Mouse (Mus musculus): Measurements from ENCODE around the gene Foxp4.

The Foxp4 gene

DNA sequence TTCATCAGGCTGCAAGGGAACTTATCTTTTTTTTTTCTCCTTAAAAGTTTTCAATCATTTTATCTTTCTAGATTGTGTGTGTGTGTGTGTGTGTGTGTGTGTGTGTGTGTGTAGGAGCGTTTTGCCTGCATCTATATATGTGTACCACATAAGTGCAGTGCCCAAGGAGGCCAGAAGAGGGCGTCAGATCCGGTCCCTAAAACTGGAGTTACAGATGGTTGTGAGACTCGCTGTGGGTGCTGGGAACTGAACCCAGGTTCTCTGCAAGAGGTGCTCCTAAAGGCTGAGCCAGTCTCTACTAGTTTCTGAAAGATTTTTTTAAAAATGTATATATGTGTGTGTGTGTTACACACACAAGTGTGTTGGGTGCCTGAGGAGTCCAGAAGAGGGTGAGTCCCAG, 5.0 kb upstream of the Foxp4 start:
- in situ Hi-C loops (cut with MboI) = no loop called here

DNA sequence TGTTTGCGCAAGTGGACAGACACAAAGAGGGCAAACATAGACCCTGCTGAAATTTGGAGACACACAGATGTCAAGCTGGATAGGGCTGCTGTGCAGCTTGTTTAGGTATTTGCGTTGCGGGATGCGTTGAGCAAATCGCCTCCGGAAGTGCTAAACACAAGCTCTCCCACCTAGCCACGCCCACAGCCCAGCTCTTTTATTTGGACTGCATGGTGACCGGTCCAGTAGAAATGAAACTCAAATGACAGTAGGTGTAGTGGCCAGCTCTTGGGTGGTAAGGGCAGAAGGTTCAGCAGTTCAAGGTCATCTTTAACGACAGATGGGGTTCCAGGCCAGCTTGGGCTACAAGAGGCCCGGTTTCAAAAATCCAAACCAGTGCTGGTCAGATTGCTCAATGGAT, 1.5 kb upstream of the Foxp4 start:
- in situ Hi-C loops (cut with MboI) = no loop called here

- in situ Hi-C loops (cut with MboI) = no loop called here
Measured at GRCm38 (mm10) chr17:47925340-47925926, 988 bp upstream of the Foxp4 start.

GRCm38 (mm10) chr17:47923678-47924382, 615 bp downstream of the Foxp4 start:
- in situ Hi-C loops (cut with MboI) = no loop called here

DNA sequence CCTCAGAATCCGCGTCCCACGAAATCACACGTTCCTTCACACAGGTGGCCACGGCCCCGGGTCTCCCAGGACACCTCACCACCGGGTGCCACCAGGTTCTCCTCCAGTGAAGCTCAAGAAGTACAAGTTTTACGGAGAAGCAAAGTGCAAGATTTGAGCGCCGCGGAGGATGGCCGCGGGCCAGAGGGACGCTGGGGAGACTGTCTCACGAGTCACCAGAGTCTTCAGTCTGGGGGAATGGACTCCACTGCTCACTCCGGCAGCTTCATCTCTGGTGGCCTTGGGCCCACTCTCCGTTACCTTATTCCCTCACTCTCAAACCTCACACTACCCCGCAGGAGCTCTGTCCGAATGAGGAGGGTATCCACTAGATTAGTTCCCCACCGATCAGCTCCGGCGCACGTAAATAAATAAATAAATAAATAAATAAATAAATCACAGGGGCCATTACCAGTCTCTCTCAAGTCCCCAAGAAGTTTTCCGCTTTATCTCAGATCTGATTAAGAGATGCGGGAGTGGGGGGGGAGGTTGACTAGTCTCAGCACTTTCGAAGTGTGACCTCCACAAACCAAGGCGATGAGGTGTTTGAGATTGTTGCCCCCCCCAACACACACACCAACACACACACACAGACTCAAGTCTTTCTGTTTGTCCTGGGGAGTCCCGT, 1.3 kb downstream of the Foxp4 start:
- in situ Hi-C loops (cut with MboI) = no loop called here

GRCm38 (mm10) chr17:47922579-47922978, 1.9 kb downstream of the Foxp4 start:
- in situ Hi-C loops (cut with MboI) = no loop called here

DNA sequence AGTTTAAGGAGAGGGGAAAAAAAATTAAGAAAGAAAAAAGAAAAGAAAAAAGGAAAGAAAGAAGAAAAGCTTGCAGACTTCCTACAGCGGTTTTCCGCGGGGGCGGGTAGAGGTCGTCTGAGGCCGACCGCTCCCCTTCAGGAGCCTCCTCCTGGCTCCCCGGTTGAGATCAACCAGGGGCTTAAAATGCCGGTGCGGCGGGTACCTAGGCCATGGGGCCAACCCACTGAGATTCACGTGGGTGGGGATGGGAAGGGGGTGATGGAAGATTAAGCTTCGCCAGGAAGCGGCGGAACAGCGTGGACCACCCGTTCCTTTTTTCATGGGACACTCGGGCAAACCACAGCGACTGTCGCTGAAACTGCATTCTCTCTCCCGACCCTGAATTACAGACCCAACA, 2.3 kb downstream of the Foxp4 start:
- in situ Hi-C loops (cut with MboI) = no loop called here

DNA sequence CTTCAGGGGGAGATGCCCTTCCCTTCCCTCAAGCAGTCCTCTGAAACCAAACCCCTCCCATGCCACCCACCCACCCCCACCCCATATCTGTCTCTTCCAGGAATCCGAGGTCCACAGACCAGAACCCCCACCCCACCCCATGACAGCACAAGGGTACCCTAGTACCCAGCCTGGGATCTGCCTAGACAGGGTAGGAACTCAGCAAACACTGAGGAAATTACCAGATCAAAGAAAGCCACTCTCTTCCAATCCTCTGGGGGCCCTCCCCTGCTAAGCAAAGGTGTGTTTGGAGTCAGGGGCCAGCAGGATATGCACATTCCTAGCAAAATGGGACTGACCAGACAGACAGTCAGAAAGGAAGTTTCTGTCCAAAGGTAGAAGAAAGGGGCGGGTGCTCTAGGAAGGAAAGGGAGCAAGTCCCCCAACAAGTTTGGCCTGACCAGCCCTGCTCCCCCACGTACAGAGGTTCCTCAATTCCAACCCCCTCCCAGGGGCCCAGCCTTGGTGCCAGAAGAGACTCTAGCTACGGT, 3.2 kb downstream of the Foxp4 start:
- in situ Hi-C loops (cut with MboI) = no loop called here

- in situ Hi-C loops (cut with MboI) = no loop called here
Measured at GRCm38 (mm10) chr17:47919826-47920225, 4.6 kb downstream of the Foxp4 start.

DNA sequence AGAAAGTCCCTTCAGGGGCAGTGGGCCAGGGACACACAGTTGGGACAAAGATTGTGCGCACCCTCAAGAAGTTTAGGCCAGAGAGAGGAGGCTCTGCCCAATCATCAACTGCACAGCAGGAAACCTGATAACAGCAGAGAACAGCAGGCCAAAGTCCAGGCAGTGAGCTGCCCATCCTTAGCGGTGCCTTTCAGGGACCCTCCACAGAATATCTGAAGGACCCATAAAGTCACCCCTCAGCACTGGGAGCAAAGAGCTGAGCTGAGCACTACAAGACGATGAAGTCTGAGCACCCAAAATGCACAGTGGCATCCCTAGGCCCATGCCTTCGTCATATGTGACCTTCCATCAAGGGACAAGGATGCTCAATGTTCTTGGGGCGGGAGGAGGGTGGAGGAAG, 6.5 kb downstream of the Foxp4 start:
- in situ Hi-C loops (cut with MboI) = no loop called here

DNA sequence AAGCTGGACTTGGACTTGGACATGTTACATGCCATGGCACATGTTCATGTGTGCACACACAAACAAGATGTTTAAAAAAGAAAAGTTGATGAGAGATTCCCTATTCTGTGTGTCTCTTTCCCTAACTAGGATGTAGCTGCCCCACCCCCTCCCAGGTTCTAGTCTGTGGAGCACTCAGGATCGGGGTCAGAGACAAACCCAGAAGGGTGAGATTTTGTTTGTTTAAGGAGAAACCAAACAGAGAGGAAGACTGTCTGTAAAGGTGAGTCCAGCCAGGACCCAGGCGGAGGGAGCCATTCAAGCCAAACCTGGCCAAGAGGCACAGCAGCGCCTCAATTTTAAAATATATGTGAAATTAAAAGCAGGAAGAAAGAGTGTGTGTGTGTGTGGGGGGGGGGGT, 7.2 kb downstream of the Foxp4 start:
- in situ Hi-C loops (cut with MboI) = no loop called here

DNA sequence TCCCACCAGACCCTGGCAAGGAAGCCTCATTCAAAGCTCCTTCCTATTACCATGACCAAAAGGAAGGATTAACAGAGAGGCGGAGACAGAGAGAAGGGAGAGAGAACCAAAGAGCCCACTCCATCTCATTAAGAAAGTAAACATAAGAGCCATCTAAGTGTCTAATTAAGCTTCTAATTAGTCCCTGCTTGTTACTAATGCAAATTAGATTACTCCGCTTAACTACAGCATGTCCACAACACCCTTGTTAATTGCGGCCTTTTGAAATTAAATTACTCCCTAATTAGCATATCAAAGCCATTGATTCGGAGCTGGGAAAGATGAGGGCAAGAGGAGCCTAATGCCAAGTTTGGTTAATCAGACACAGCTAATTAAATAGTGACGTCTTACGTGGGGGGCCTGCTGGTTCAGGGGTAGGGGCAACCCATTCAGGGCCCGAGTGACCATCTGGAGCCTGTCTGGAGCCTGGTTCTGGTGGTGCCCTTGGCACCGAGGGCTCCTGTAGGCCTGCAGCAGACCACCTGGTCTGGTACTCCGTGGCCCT, 9.7 kb downstream of the Foxp4 start:
- in situ Hi-C loops (cut with MboI) = no loop called here

- in situ Hi-C loops (cut with MboI) = no loop called here
Measured at GRCm38 (mm10) chr17:47909091-47910001, 15.1 kb downstream of the Foxp4 start.

DNA sequence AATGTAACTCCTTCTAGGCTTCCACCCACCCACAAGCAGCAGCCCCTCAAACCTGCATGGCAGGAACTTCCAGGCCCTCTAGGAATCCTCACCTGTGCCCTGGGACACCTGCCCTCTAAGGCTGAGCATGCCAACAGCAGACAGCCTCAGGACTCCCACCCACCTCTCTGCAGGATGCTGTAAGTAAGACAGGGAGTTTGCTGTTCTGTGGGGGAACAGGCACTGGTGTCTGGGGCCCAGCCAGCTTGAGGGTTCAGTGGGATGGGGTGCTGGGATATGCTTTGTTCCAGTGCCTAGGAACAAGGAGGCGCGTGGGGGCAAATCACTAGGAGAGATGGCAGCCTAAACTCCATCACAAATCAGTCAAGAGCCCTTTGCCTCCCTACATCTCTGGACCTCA, 16.4 kb downstream of the Foxp4 start:
- in situ Hi-C loops (cut with MboI) = no loop called here

- in situ Hi-C loops (cut with MboI) = no loop called here
Measured at GRCm38 (mm10) chr17:47907366-47907920, 17.0 kb downstream of the Foxp4 start.

GRCm38 (mm10) chr17:47903846-47904680, 20.4 kb downstream of the Foxp4 start:
- in situ Hi-C loops (cut with MboI) = no loop called here

- in situ Hi-C loops (cut with MboI) = no loop called here
Measured at GRCm38 (mm10) chr17:47901782-47902181, 22.7 kb downstream of the Foxp4 start.

GRCm38 (mm10) chr17:47900716-47901115, 23.7 kb downstream of the Foxp4 start:
- in situ Hi-C loops (cut with MboI) = no loop called here

DNA sequence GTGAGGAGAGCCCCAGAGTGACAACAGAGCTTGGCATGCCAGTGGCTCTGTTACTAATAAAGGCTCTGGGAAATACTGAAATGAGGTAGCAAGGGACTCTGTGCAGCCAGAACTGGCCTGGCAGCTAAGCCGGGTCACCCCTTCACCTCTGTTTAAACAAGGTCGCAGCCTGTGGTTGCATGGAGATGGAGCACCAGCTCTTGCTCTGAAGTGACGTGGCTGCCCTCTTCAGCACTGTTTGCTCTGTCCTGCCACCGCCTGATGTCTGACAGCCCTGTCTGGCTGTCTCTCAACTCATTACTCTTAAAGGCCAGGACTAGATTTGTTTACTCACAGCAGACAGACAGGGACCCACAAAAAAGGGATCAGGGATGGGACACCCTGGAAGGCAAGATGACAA, 25.3 kb downstream of the Foxp4 start:
- in situ Hi-C loops (cut with MboI) = no loop called here

- in situ Hi-C loops (cut with MboI) = no loop called here
Measured at GRCm38 (mm10) chr17:47897956-47898752, 26.3 kb downstream of the Foxp4 start.
